Mouse (Mus musculus): ENCODE measurements at regions not wholly inside any gene's neighbourhood (a gene's known extent, or its start where the extent isn't known, plus 50 kb on each side); places are given as distances from the start of the nearest gene placed in this dataset.

- H3K27ac ChIP-seq (ENCODE audit: low read depth, low read length) = no peak overlapping the region
- no peak for ATAC-seq (replicated peaks; ENCODE audit: low FRiP score)
- no peak overlapping the region for H3K4me2 ChIP-seq
- no peak overlapping the region for H3K4me3 ChIP-seq (ENCODE audit: low read depth, low read length)
- no peaks in the 10 kb centered on the region for H3K4me1 ChIP-seq (replicated peaks; ENCODE audit: control insufficient read depth, insufficient read depth, low read length)
- 74% methylated on average over 4 of the region's 4 CpGs for WGBS
- H3K9me3 ChIP-seq (ENCODE audit: control insufficient read depth, low read length) = no peaks in the 10 kb centered on the region
- no peaks in the 10 kb centered on the region for H3K27me3 ChIP-seq (replicated peaks; ENCODE audit: control insufficient read depth, insufficient read depth, low read length)
- H3K9ac ChIP-seq (ENCODE audit: low read depth, low read length) = no peak overlapping the region
- no peaks in the 10 kb centered on the region for H3K36me3 ChIP-seq (ENCODE audit: control insufficient read depth, insufficient read depth, low read length)
- DNase-seq (ENCODE audit: low spot score) = no peak
Observed at GRCm38 (mm10) chr12:118432703-118433102, 131.5 kb upstream of the Sp4 start.

GRCm38 (mm10) chr12:118428384-118428783, 127.1 kb upstream of the Sp4 start:
- 57% methylated on average over 5 of the region's 5 CpGs for WGBS
- Histone ChIP-seq H3K27me3 (replicated peaks; ENCODE audit: control insufficient read depth, insufficient read depth, low read length) (no peaks in the 10 kb centered on the region), H3K9me3 (ENCODE audit: control insufficient read depth, low read length) (no peaks in the 10 kb centered on the region), H3K4me1 (replicated peaks; ENCODE audit: control insufficient read depth, insufficient read depth, low read length) (no peaks in the 10 kb centered on the region), H3K27ac (ENCODE audit: low read depth, low read length) (no peak overlapping the region), H3K36me3 (ENCODE audit: control insufficient read depth, insufficient read depth, low read length) (no peaks in the 10 kb centered on the region), H3K4me3 (ENCODE audit: low read depth, low read length) (no peak overlapping the region), H3K9ac (ENCODE audit: low read depth, low read length) (no peak overlapping the region), H3K4me2 (no peak overlapping the region)
- DNase-seq (ENCODE audit: low spot score) (no peak), ATAC-seq (replicated peaks; ENCODE audit: low FRiP score) (no peak)

- WGBS = 96% methylated on average over 1 of the region's 1 CpGs
- Histone ChIP-seq H3K9me3 (ENCODE audit: control insufficient read depth, low read length) (no peaks in the 10 kb centered on the region), H3K36me3 (ENCODE audit: control insufficient read depth, insufficient read depth, low read length) (no peaks in the 10 kb centered on the region), H3K4me1 (replicated peaks; ENCODE audit: control insufficient read depth, insufficient read depth, low read length) (no peaks in the 10 kb centered on the region), H3K27ac (ENCODE audit: low read depth, low read length) (no peak overlapping the region), H3K4me2 (no peak overlapping the region), H3K27me3 (replicated peaks; ENCODE audit: control insufficient read depth, insufficient read depth, low read length) (no peaks in the 10 kb centered on the region), H3K9ac (ENCODE audit: low read depth, low read length) (no peak overlapping the region), H3K4me3 (ENCODE audit: low read depth, low read length) (no peak overlapping the region)
- DNase-seq (ENCODE audit: low spot score) (no peak), ATAC-seq (replicated peaks; ENCODE audit: low FRiP score) (no peak)
Observed at GRCm38 (mm10) chr12:118415956-118416355, 114.7 kb upstream of the Sp4 start.

GRCm38 (mm10) chr12:118411767-118412430, 110.7 kb upstream of the Sp4 start:
- H3K4me3 ChIP-seq (ENCODE audit: low read depth, low read length) = no peak overlapping the region
- no peaks in the 10 kb centered on the region for H3K27me3 ChIP-seq (replicated peaks; ENCODE audit: control insufficient read depth, insufficient read depth, low read length)
- 36% methylated on average over 7 of the region's 7 CpGs for WGBS
- ATAC-seq (replicated peaks; ENCODE audit: low FRiP score) (no peak), DNase-seq (ENCODE audit: low spot score) (no peak)
- H3K4me1 ChIP-seq (replicated peaks; ENCODE audit: control insufficient read depth, insufficient read depth, low read length) = no peaks in the 10 kb centered on the region
- no peak overlapping the region for H3K4me2 ChIP-seq
- H3K9me3 ChIP-seq (ENCODE audit: control insufficient read depth, low read length) = no peaks in the 10 kb centered on the region
- H3K9ac ChIP-seq (ENCODE audit: low read depth, low read length) = no peak overlapping the region
- H3K27ac ChIP-seq (ENCODE audit: low read depth, low read length) = no peak overlapping the region
- no peaks in the 10 kb centered on the region for H3K36me3 ChIP-seq (ENCODE audit: control insufficient read depth, insufficient read depth, low read length)

GRCm38 (mm10) chr12:118410917-118411316, 109.7 kb upstream of the Sp4 start:
- ATAC-seq (replicated peaks; ENCODE audit: low FRiP score) = no peak
- no peak overlapping the region for H3K27ac ChIP-seq (ENCODE audit: low read depth, low read length)
- H3K36me3 ChIP-seq (ENCODE audit: control insufficient read depth, insufficient read depth, low read length) = no peaks in the 10 kb centered on the region

GRCm38 (mm10) chr12:118405135-118405534, 103.9 kb upstream of the Sp4 start:
- Histone ChIP-seq H3K9ac (ENCODE audit: low read depth, low read length) (no peak overlapping the region), H3K9me3 (ENCODE audit: control insufficient read depth, low read length) (no peaks in the 10 kb centered on the region), H3K27ac (ENCODE audit: low read depth, low read length) (no peak overlapping the region), H3K27me3 (replicated peaks; ENCODE audit: control insufficient read depth, insufficient read depth, low read length) (no peaks in the 10 kb centered on the region), H3K4me1 (replicated peaks; ENCODE audit: control insufficient read depth, insufficient read depth, low read length) (no peaks in the 10 kb centered on the region), H3K4me3 (ENCODE audit: low read depth, low read length) (no peak overlapping the region), H3K4me2 (no peak overlapping the region), H3K36me3 (ENCODE audit: control insufficient read depth, insufficient read depth, low read length) (no peaks in the 10 kb centered on the region)
- DNase-seq (ENCODE audit: low spot score) (no peak), ATAC-seq (replicated peaks; ENCODE audit: low FRiP score) (no peak)

More at GRCm38 (mm10) chr12:118410917-118411316, 109.7 kb upstream of the Sp4 start:
- Histone ChIP-seq H3K4me2 (no peak overlapping the region), H3K27me3 (replicated peaks; ENCODE audit: control insufficient read depth, insufficient read depth, low read length) (no peaks in the 10 kb centered on the region), H3K4me1 (replicated peaks; ENCODE audit: control insufficient read depth, insufficient read depth, low read length) (no peaks in the 10 kb centered on the region), H3K4me3 (ENCODE audit: low read depth, low read length) (no peak overlapping the region), H3K9ac (ENCODE audit: low read depth, low read length) (no peak overlapping the region), H3K9me3 (ENCODE audit: control insufficient read depth, low read length) (no peaks in the 10 kb centered on the region)
- no peak for DNase-seq (ENCODE audit: low spot score)

- Histone ChIP-seq H3K4me1 (replicated peaks; ENCODE audit: control insufficient read depth, insufficient read depth, low read length) (no peaks in the 10 kb centered on the region), H3K36me3 (ENCODE audit: control insufficient read depth, insufficient read depth, low read length) (no peaks in the 10 kb centered on the region), H3K9ac (ENCODE audit: low read depth, low read length) (no peak overlapping the region), H3K27ac (ENCODE audit: low read depth, low read length) (no peak overlapping the region), H3K27me3 (replicated peaks; ENCODE audit: control insufficient read depth, insufficient read depth, low read length) (no peaks in the 10 kb centered on the region), H3K4me2 (no peak overlapping the region), H3K4me3 (ENCODE audit: low read depth, low read length) (no peak overlapping the region), H3K9me3 (ENCODE audit: control insufficient read depth, low read length) (no peaks in the 10 kb centered on the region)
- 73% methylated on average over 5 of the region's 5 CpGs for WGBS
- DNase-seq (ENCODE audit: low spot score) (no peak), ATAC-seq (replicated peaks; ENCODE audit: low FRiP score) (no peak)
Observed at GRCm38 (mm10) chr12:118404171-118404570, 102.9 kb upstream of the Sp4 start.

- ATAC-seq (replicated peaks; ENCODE audit: low FRiP score) (no peak), DNase-seq (ENCODE audit: low spot score) (no peak)
- no peak overlapping the region for H3K27ac ChIP-seq (ENCODE audit: low read depth, low read length)
- H3K9ac ChIP-seq (ENCODE audit: low read depth, low read length) = no peak overlapping the region
- no peak overlapping the region for H3K4me2 ChIP-seq
- H3K27me3 ChIP-seq (replicated peaks; ENCODE audit: control insufficient read depth, insufficient read depth, low read length) = no peaks in the 10 kb centered on the region
- 70% methylated on average over 4 of the region's 4 CpGs for WGBS
- H3K36me3 ChIP-seq (ENCODE audit: control insufficient read depth, insufficient read depth, low read length) = no peaks in the 10 kb centered on the region
- no peaks in the 10 kb centered on the region for H3K9me3 ChIP-seq (ENCODE audit: control insufficient read depth, low read length)
- no peak overlapping the region for H3K4me3 ChIP-seq (ENCODE audit: low read depth, low read length)
- no peaks in the 10 kb centered on the region for H3K4me1 ChIP-seq (replicated peaks; ENCODE audit: control insufficient read depth, insufficient read depth, low read length)
Observed at GRCm38 (mm10) chr12:118403519-118404087, 102.4 kb upstream of the Sp4 start.

GRCm38 (mm10) chr12:118401377-118401776, 100.1 kb upstream of the Sp4 start:
- Histone ChIP-seq H3K4me3 (ENCODE audit: low read depth, low read length) (no peak overlapping the region), H3K9ac (ENCODE audit: low read depth, low read length) (no peak overlapping the region), H3K4me1 (replicated peaks; ENCODE audit: control insufficient read depth, insufficient read depth, low read length) (no peaks in the 10 kb centered on the region), H3K27ac (ENCODE audit: low read depth, low read length) (no peak overlapping the region), H3K9me3 (ENCODE audit: control insufficient read depth, low read length) (no peaks in the 10 kb centered on the region), H3K27me3 (replicated peaks; ENCODE audit: control insufficient read depth, insufficient read depth, low read length) (no peaks in the 10 kb centered on the region), H3K36me3 (ENCODE audit: control insufficient read depth, insufficient read depth, low read length) (no peaks in the 10 kb centered on the region), H3K4me2 (no peak overlapping the region)
- DNase-seq (ENCODE audit: low spot score) (no peak), ATAC-seq (replicated peaks; ENCODE audit: low FRiP score) (no peak)
